Comparison of ENCODE assay signal across 8 mouse cellular contexts in genomic region chr19:26604755-26605300, GRCm38 (mm10). TPM values are rescaled to one million over a fixed set of nuclear protein-coding genes. Genes with fewer than 3 reads are reported as not detected.
DNase-seq lines count a peak whose midpoint lies in the region; ATAC-seq and TF ChIP-seq lines count a peak whose summit lies in the region.

Gene Smarca2 (plus strand): TSS chr19:26605050.

- under 1% methylated on average over 45 of the region's 45 CpGs for WGBS in heart, embryonic 10.5 days
- whole genome bisulfite sequencing in kidney, embryonic 15.5 days, result under 1% methylated on average over 45 of the region's 45 CpGs
- under 1% methylated on average over 45 of the region's 45 CpGs for WGBS in limb, embryonic 15.5 days
- under 1% methylated on average over 44 of the region's 45 CpGs for WGBS in midbrain, postnatal 0 days

- H3K27ac ChIP-seq in heart, embryonic 10.5 days, result peak within 1 kb of the TSS; percentile 88
- peak within 1 kb of the TSS; percentile 95 for H3K27ac ChIP-seq in kidney, embryonic 15.5 days
- peak within 1 kb of the TSS; percentile 99 for H3K27ac ChIP-seq in limb, embryonic 15.5 days
- peak within 1 kb of the TSS; percentile 81 for H3K27ac ChIP-seq in midbrain, postnatal 0 days (ENCODE audit: low read depth, low read length)

- 0 out of 2 replicates have a peak, but pooled peaks cover 11% of the 10 kb centered on the region for H3K4me1 ChIP-seq in heart, embryonic 10.5 days
- H3K4me1 ChIP-seq in kidney, embryonic 15.5 days, result peaks cover 24% of the 10 kb centered on the region
- peaks cover 24% of the 10 kb centered on the region for H3K4me1 ChIP-seq in limb, embryonic 15.5 days
- peaks cover 5% of the 10 kb centered on the region; the same call in 1 of the 2 replicates for H3K4me1 ChIP-seq in midbrain, postnatal 0 days (ENCODE audit: insufficient read depth, low read length)

- no peaks in the 10 kb centered on the region for H3K36me3 ChIP-seq in heart, embryonic 10.5 days
- H3K36me3 ChIP-seq in kidney, embryonic 15.5 days, result no peaks in the 10 kb centered on the region
- no peaks in the 10 kb centered on the region for H3K36me3 ChIP-seq in limb, embryonic 15.5 days
- no peaks in the 10 kb centered on the region for H3K36me3 ChIP-seq in midbrain, postnatal 0 days (ENCODE audit: insufficient read depth, low read length)

- peak within 1 kb of the TSS; percentile 73 for H3K9ac ChIP-seq in kidney, embryonic 15.5 days
- peak within 1 kb of the TSS; percentile 70 for H3K9ac ChIP-seq in limb, embryonic 15.5 days
- peak within 1 kb of the TSS; percentile 67 for H3K9ac ChIP-seq in midbrain, postnatal 0 days (replicated peaks; ENCODE audit: low read length, poor library complexity, severe bottlenecking)

- no peaks in the 10 kb centered on the region for H3K9me3 ChIP-seq in heart, embryonic 10.5 days
- H3K9me3 ChIP-seq in kidney, embryonic 15.5 days (replicated peaks), result no peaks in the 10 kb centered on the region
- H3K9me3 ChIP-seq in limb, embryonic 15.5 days, result no peaks in the 10 kb centered on the region
- H3K9me3 ChIP-seq in midbrain, postnatal 0 days (ENCODE audit: low read length), result no peaks in the 10 kb centered on the region

- peaks cover 20% of the 10 kb centered on the region; the same call in 1 of the 2 replicates for H3K27me3 ChIP-seq in heart, embryonic 10.5 days (ENCODE audit: insufficient read depth, poor library complexity, severe bottlenecking)
- H3K27me3 ChIP-seq in kidney, embryonic 15.5 days, result peaks cover 29% of the 10 kb centered on the region
- H3K27me3 ChIP-seq in limb, embryonic 15.5 days, result no peaks in the 10 kb centered on the region
- no peaks in the 10 kb centered on the region for H3K27me3 ChIP-seq in midbrain, postnatal 0 days (ENCODE audit: insufficient read depth, low read length)

- peak; percentile 83 for ATAC-seq in erythroblast, adult 5-6 weeks (replicated peaks; ENCODE audit: low FRiP score, poor library complexity, severe bottlenecking)
- ATAC-seq in kidney, embryonic 15.5 days (replicated peaks; ENCODE audit: low FRiP score), result peak; percentile 96
- ATAC-seq in limb, embryonic 15.5 days (ENCODE audit: insufficient number of reproducible peaks, low FRiP score, low TSS enrichment, low read depth), result peak; percentile 95
- peak; percentile 93 for ATAC-seq in midbrain, postnatal 0 days (ENCODE audit: low FRiP score)

- H3K4me2 ChIP-seq in kidney, embryonic 15.5 days, result peak within 1 kb of the TSS; percentile 98
- peak within 1 kb of the TSS; percentile 96 for H3K4me2 ChIP-seq in limb, embryonic 15.5 days
- H3K4me2 ChIP-seq in midbrain, postnatal 0 days (ENCODE audit: low read depth, low read length, poor library complexity, severe bottlenecking), result peak within 1 kb of the TSS; percentile 97

- peak; percentile 97 for DNase-seq in B cell, adult 2 months
- DNase-seq in brain, adult 2 months (ENCODE audit: low read depth, low spot score), result peak; percentile 99
- DNase-seq in heart, embryonic 10.5 days (ENCODE audit: low spot score), result peak; percentile 96
- peak; percentile 97 for DNase-seq in midbrain, postnatal 0 days (ENCODE audit: low spot score)
- DNase-seq in spleen, postnatal 10 days (ENCODE audit: low spot score in 2 of 2), result peak; percentile 70 to 93

- peak within 1 kb of the TSS; percentile 82 for H3K4me3 ChIP-seq in heart, embryonic 10.5 days
- H3K4me3 ChIP-seq in kidney, embryonic 15.5 days (replicated peaks), result peak within 1 kb of the TSS; percentile 74
- peak within 1 kb of the TSS; percentile 81 for H3K4me3 ChIP-seq in limb, embryonic 15.5 days
- H3K4me3 ChIP-seq in midbrain, postnatal 0 days (ENCODE audit: low read depth, low read length), result peak within 1 kb of the TSS; percentile 85

- TF ChIP-seq CTCF in midbrain, postnatal 0 days (IDR thresholded peaks at IDR 0.05), result 0 out of 2 replicates have a peak, but pooled peaks have one; percentile 7

RNA-seq across cellular contexts. Expression of gene Smarca2, which starts in this region (rescaled TPM):
- 24.9 and 37.1 TPM in 2 replicates for total RNA-seq in erythroblast, adult 5-6 weeks (2015; ENCODE audit: low replicate concordance)
- total RNA-seq in erythroblast, adult 5-6 weeks (2017; ENCODE audit: low replicate concordance), result 6.8 and 21.5 TPM in 2 replicates
- polyA plus RNA-seq in heart, embryonic 10.5 days (2016; fragmentation: Nextera tagmentation; extraction: Ambion mirVana), result 22.8 and 26.2 TPM in 2 replicates
- polyA plus RNA-seq in kidney, embryonic 15.5 days (2015; fragmentation: Nextera tagmentation; extraction: Ambion mirVana), result 45.5 and 46.2 TPM in 2 replicates
- polyA plus RNA-seq in limb, embryonic 15.5 days (2015; fragmentation: Nextera tagmentation; extraction: Ambion mirVana), result 63.6 and 68.2 TPM in 2 replicates
- total RNA-seq in midbrain, postnatal 0 days (2014; rRNA removed), result 138 and 139 TPM in 2 replicates
- 131 and 146 TPM in 2 replicates for polyA plus RNA-seq in midbrain, postnatal 0 days (2015; fragmentation: Nextera tagmentation; extraction: Ambion mirVana)

Comparison
In these comparisons a context has a peak if more than half of its experiments do, and no peak if none do; other contexts are left out.
1. Peak in every context shown above with its lines: DNase-seq, ATAC-seq, H3K4me3 ChIP-seq and H3K27ac ChIP-seq.